Mouse (Mus musculus) kidney, embryonic 15.5 days (tissue): Measurements from ENCODE around the gene Frzb. TPM values are rescaled to one million over a fixed set of nuclear protein-coding genes. Genes with fewer than 3 reads are reported as not detected.

Experiments used
- ATAC-seq: fragments of 200-750 bp; cut with Nextera tagmentation; replicated peaks from 2 replicates; pipeline ENCODE4 v1.8.0; 2017; ENCODE audit warnings: moderate TSS enrichment; ENCODE audit not compliant: low FRiP score
- H3K27ac ChIP-seq: fragments of 300-500 bp; sonication (generic); 2 replicates; pipeline ENCODE4 v1.5.1; 2015; ENCODE audit warnings: mild to moderate bottlenecking, inconsistent platforms
- H3K27me3 ChIP-seq: fragments of 300-500 bp; sonication (generic); 2 replicates; pipeline ENCODE4 v1.6.1; 2015; ENCODE audit warnings: inconsistent platforms
- H3K36me3 ChIP-seq: fragments of 300-500 bp; sonication (generic); 2 replicates; pipeline ENCODE4 v1.6.1; 2015; ENCODE audit warnings: inconsistent platforms
- H3K4me1 ChIP-seq: fragments of 300-500 bp; sonication (generic); 2 replicates; pipeline ENCODE4 v1.6.1; 2015; ENCODE audit warnings: inconsistent platforms
- H3K4me2 ChIP-seq: fragments of 300-500 bp; sonication (generic); 2 replicates; pipeline ENCODE4 v1.6.1; 2015; ENCODE audit warnings: moderate library complexity, mild to moderate bottlenecking, inconsistent platforms
- H3K4me3 ChIP-seq: fragments of 300-500 bp; sonication (generic); replicated peaks from 2 replicates; pipeline ENCODE4 v1.5.1; 2015; ENCODE audit warnings: mild to moderate bottlenecking, inconsistent platforms
- H3K9ac ChIP-seq: fragments of 300-500 bp; sonication (generic); 2 replicates; pipeline ENCODE4 v1.6.1; 2015; ENCODE audit warnings: mild to moderate bottlenecking, inconsistent platforms
- H3K9me3 ChIP-seq: fragments of 300-500 bp; sonication (generic); replicated peaks from 2 replicates; pipeline ENCODE4 v1.6.1; 2016; ENCODE audit warnings: inconsistent platforms
- WGBS: fragments of 180-500 bp; shearing (Covaris S2); methylation state at CpG from one replicate; pipeline ENCODE4 v1.1.7; 2015; ENCODE audit warnings: mixed read lengths; 5-methylcytosine and 5-hydroxymethylcytosine counted together
- polyA plus RNA-seq: library from polyadenylated mRNA; unstranded; fragments of >200 nt; fragmentation: Nextera tagmentation; extraction: Ambion mirVana; gene quantifications from 2 replicates; pipeline ENCODE4 v1.2.1, GENCODE M21; 2015

The Frzb gene
- polyA plus RNA-seq, 1 experiment from 2014 or later = 26.1 TPM

- Histone ChIP-seq H3K4me2 (no peak overlapping the region), H3K36me3 (no peaks in the 10 kb centered on the region), H3K4me1 (0 out of 2 replicates have a peak, but pooled peaks cover 2% of the 10 kb centered on the region), H3K9me3 (no peaks in the 10 kb centered on the region; the same call in 1 of the 2 replicates), H3K9ac (no peak overlapping the region), H3K4me3 (no peak overlapping the region), H3K27ac (no peak overlapping the region), H3K27me3 (no peaks in the 10 kb centered on the region)
- WGBS = 88% methylated on average over 5 of the region's 5 CpGs
- no peak for ATAC-seq
These were observed 67.6 kb downstream of the Frzb start for GRCm38 (mm10) chr2:80379848-80380247.

GRCm38 (mm10) chr2:80374892-80375291, 72.5 kb downstream of the Frzb start:
- H3K4me2 ChIP-seq = no peak overlapping the region
- H3K9me3 ChIP-seq = no peaks in the 10 kb centered on the region; the same call in 1 of the 2 replicates
- ATAC-seq = no peak
- no peaks in the 10 kb centered on the region for H3K36me3 ChIP-seq
- H3K9ac ChIP-seq = no peak overlapping the region
- no peak overlapping the region for H3K4me3 ChIP-seq
- H3K4me1 ChIP-seq = no peaks in the 10 kb centered on the region
- no peaks in the 10 kb centered on the region for H3K27me3 ChIP-seq
- H3K27ac ChIP-seq = no peak overlapping the region

GRCm38 (mm10) chr2:80371458-80371857, 76.0 kb downstream of the Frzb start:
- H3K9me3 ChIP-seq = no peaks in the 10 kb centered on the region
- no peak overlapping the region for H3K4me3 ChIP-seq
- H3K27me3 ChIP-seq = no peaks in the 10 kb centered on the region
- H3K4me1 ChIP-seq = no peaks in the 10 kb centered on the region
- no peak overlapping the region for H3K27ac ChIP-seq
- no peaks in the 10 kb centered on the region for H3K36me3 ChIP-seq
- H3K4me2 ChIP-seq = no peak overlapping the region
- no peak for ATAC-seq
- no peak overlapping the region for H3K9ac ChIP-seq
- 80% methylated on average over 8 of the region's 8 CpGs for WGBS

Other genes starting within 250 kb of the Frzb start
- gene Prdx6b, start 155.2 kb downstream of the Frzb start, polyA plus RNA-seq = not detected in 2 replicates
- 87.9 and 88.4 TPM in 2 replicates for gene Dnajc10, start 132.2 kb downstream of the Frzb start, polyA plus RNA-seq
- gene Nckap1, start 133.8 kb upstream of the Frzb start, polyA plus RNA-seq = 74.4 and 75.9 TPM in 2 replicates
- gene Dusp19, start 169.4 kb upstream of the Frzb start, polyA plus RNA-seq = 14.7 and 18.6 TPM in 2 replicates
- 50.6 and 52.1 TPM in 2 replicates for gene Nup35, start 169.6 kb upstream of the Frzb start, polyA plus RNA-seq